Mouse (Mus musculus): ENCODE measurements around the gene Ssr3.

DNA sequence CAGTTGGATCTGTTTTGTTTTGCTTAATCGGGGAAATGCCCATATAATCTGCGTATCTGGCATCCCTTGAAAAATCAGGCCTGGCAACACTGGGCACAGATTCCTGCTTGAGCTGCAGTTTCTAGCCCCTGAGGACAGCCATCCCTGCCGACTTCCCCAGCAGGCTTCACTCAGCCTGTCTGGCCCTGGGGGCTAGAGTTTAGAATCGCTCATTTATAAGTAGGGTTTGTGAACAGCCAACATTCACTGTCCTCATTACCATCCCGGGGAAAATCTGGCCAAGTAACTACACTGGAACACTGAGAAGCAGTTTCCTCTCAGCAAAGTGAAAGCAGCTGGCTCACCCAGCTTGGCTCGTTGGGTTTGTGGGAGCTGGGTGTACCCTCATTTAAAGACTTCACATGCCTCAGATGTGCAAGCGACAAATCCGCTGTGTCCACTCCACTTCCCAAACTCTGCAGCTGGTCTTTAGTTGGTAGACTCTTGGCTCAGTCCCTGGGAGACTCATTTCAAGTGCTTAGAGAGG lies 49.2 kb upstream of the Ssr3 start:
- TF ChIP-seq POLR2A (IDR thresholded peaks at IDR 0.05; ENCODE audit: low read depth, low read length) (no peak), CTCF (IDR thresholded peaks at IDR 0.05; ENCODE audit: extremely low read depth, insufficient read length, insufficient replicate concordance, low read depth, low read length) (no peak)

Measured in small intestine, adult 2 months (tissue).